Mouse (Mus musculus) heart, embryonic 11.5 days (tissue): ENCODE data around the gene Il4. TPM values are rescaled to one million over a fixed set of nuclear protein-coding genes. Genes with fewer than 3 reads are reported as not detected.

Source experiments
- ATAC-seq: fragments of 200-750 bp; cut with Nextera tagmentation; replicated peaks from 2 replicates; pipeline ENCODE4 v1.8.0; 2017; ENCODE audit warnings: moderate library complexity; ENCODE audit not compliant: insufficient number of reproducible peaks, low FRiP score, low TSS enrichment
- H3K27ac ChIP-seq: fragments of 300-500 bp; sonication (generic); 2 replicates; pipeline ENCODE4 v1.5.1; 2014; ENCODE audit warnings: mild to moderate bottlenecking, low read depth, low read length
- H3K27me3 ChIP-seq: fragments of 300-500 bp; sonication (generic); 2 replicates; pipeline ENCODE4 v1.6.1; 2014; ENCODE audit warnings: mild to moderate bottlenecking, low read length, mixed read lengths; ENCODE audit not compliant: control insufficient read depth, insufficient read depth
- H3K36me3 ChIP-seq: fragments of 300-500 bp; sonication (generic); 2 replicates; pipeline ENCODE4 v1.6.1; 2014; ENCODE audit warnings: mild to moderate bottlenecking, low read length, moderate library complexity, mixed read lengths; ENCODE audit not compliant: control insufficient read depth, insufficient read depth
- H3K4me1 ChIP-seq: fragments of 300-500 bp; sonication (generic); 2 replicates; pipeline ENCODE4 v1.6.1; 2014; ENCODE audit warnings: low read length; ENCODE audit not compliant: control insufficient read depth, insufficient read depth
- H3K4me2 ChIP-seq: fragments of 300-500 bp; sonication (generic); 2 replicates; pipeline ENCODE4 v1.6.1; 2014; ENCODE audit warnings: mild to moderate bottlenecking, moderate library complexity
- H3K4me3 ChIP-seq: fragments of 300-500 bp; sonication (generic); 2 replicates; pipeline ENCODE4 v1.5.1; 2014; ENCODE audit warnings: low read depth, low read length
- H3K9ac ChIP-seq: fragments of 300-500 bp; sonication (generic); 2 replicates; pipeline ENCODE4 v1.6.1; 2014; ENCODE audit warnings: mild to moderate bottlenecking, low read depth, low read length, moderate library complexity
- H3K9me3 ChIP-seq: fragments of 300-500 bp; sonication (generic); replicated peaks from 2 replicates; pipeline ENCODE4 v1.6.1; 2016; ENCODE audit warnings: low read length; ENCODE audit not compliant: control insufficient read depth
- WGBS: fragments of 180-500 bp; shearing (Covaris S2); extraction: QIAGEN DNeasy Blood & Tissue Kit; methylation state at CpG from one replicate; pipeline ENCODE4 v1.1.7; 2014; ENCODE audit not compliant: insufficient replicate concordance; 5-methylcytosine and 5-hydroxymethylcytosine counted together
- polyA plus RNA-seq: library from polyadenylated mRNA; unstranded; fragments of >200 nt; fragmentation: Nextera tagmentation; extraction: Ambion mirVana; gene quantifications from 2 replicates; pipeline ENCODE4 v1.2.1, GENCODE M21; 2014

Gene Il4
- polyA plus RNA-seq, 1 experiment from 2014 or later, result 0.86 TPM

GRCm38 (mm10) chr11:53620094-53620493 is 1.6 kb upstream of the Il4 start:
- Histone ChIP-seq H3K4me2 (no peak overlapping the region), H3K4me3 (no peak overlapping the region), H3K9ac (no peak overlapping the region), H3K9me3 (no peaks in the 10 kb centered on the region), H3K36me3 (no peaks in the 10 kb centered on the region), H3K27me3 (no peaks in the 10 kb centered on the region), H3K27ac (no peak overlapping the region), H3K4me1 (peaks cover 6% of the 10 kb centered on the region)
- WGBS, result 72% methylated on average over 4 of the region's 4 CpGs
- ATAC-seq, result no peak

- Histone ChIP-seq H3K4me3 (no peak overlapping the region), H3K27me3 (no peaks in the 10 kb centered on the region), H3K4me1 (peaks cover 6% of the 10 kb centered on the region), H3K9ac (no peak overlapping the region), H3K27ac (no peak overlapping the region), H3K4me2 (no peak overlapping the region), H3K9me3 (no peaks in the 10 kb centered on the region), H3K36me3 (no peaks in the 10 kb centered on the region)
- ATAC-seq, result no peak
- 58% methylated on average over 6 of the region's 6 CpGs for WGBS
These were observed 959 bp upstream of the Il4 start for GRCm38 (mm10) chr11:53619428-53619827.

- no peak for ATAC-seq
- Histone ChIP-seq H3K4me3 (no peak overlapping the region), H3K36me3 (no peaks in the 10 kb centered on the region), H3K27me3 (no peaks in the 10 kb centered on the region), H3K4me2 (no peak overlapping the region), H3K9ac (no peak overlapping the region), H3K4me1 (peaks cover 6% of the 10 kb centered on the region), H3K9me3 (no peaks in the 10 kb centered on the region), H3K27ac (no peak overlapping the region)
- whole genome bisulfite sequencing, result 66% methylated on average over 4 of the region's 4 CpGs
These were observed 833 bp downstream of the Il4 start for GRCm38 (mm10) chr11:53617562-53618109.

- Histone ChIP-seq H3K4me3 (no peak overlapping the region), H3K27ac (no peak overlapping the region), H3K9me3 (no peaks in the 10 kb centered on the region), H3K9ac (no peak overlapping the region), H3K4me2 (no peak overlapping the region), H3K4me1 (peaks cover 6% of the 10 kb centered on the region), H3K36me3 (no peaks in the 10 kb centered on the region), H3K27me3 (no peaks in the 10 kb centered on the region)
- WGBS, result 73% methylated on average over 8 of the region's 8 CpGs
- no peak for ATAC-seq
These were observed 1.5 kb downstream of the Il4 start for GRCm38 (mm10) chr11:53616748-53617558.

GRCm38 (mm10) chr11:53615575-53615974 is 2.9 kb downstream of the Il4 start:
- Histone ChIP-seq H3K27ac (no peak overlapping the region), H3K4me2 (no peak overlapping the region), H3K9ac (no peak overlapping the region), H3K36me3 (no peaks in the 10 kb centered on the region), H3K4me1 (no peaks in the 10 kb centered on the region), H3K4me3 (no peak overlapping the region), H3K27me3 (no peaks in the 10 kb centered on the region), H3K9me3 (no peaks in the 10 kb centered on the region)
- 90% methylated on average over 8 of the region's 8 CpGs for WGBS
- no peak for ATAC-seq

- Histone ChIP-seq H3K27me3 (no peaks in the 10 kb centered on the region), H3K4me1 (no peaks in the 10 kb centered on the region), H3K4me3 (no peak overlapping the region), H3K9ac (no peak overlapping the region), H3K4me2 (no peak overlapping the region), H3K27ac (no peak overlapping the region), H3K36me3 (no peaks in the 10 kb centered on the region), H3K9me3 (no peaks in the 10 kb centered on the region)
- ATAC-seq, result no peak
- 66% methylated on average over 6 of the region's 6 CpGs for WGBS
These were observed 3.3 kb downstream of the Il4 start for GRCm38 (mm10) chr11:53615172-53615571.

GRCm38 (mm10) chr11:53609672-53610071 is 8.8 kb downstream of the Il4 start:
- no peak for ATAC-seq
- Histone ChIP-seq H3K4me3 (no peak overlapping the region), H3K36me3 (no peaks in the 10 kb centered on the region), H3K9me3 (no peaks in the 10 kb centered on the region), H3K4me2 (no peak overlapping the region), H3K4me1 (0 out of 2 replicates have a peak, but pooled peaks cover 7% of the 10 kb centered on the region), H3K27ac (no peak overlapping the region), H3K27me3 (no peaks in the 10 kb centered on the region), H3K9ac (no peak overlapping the region)
- 73% methylated on average over 3 of the region's 3 CpGs for WGBS

- no peak overlapping the region for H3K27ac ChIP-seq
- WGBS, result 79% methylated on average over 6 of the region's 6 CpGs
- H3K9me3 ChIP-seq, result no peaks in the 10 kb centered on the region
- no peaks in the 10 kb centered on the region for H3K27me3 ChIP-seq
- H3K4me3 ChIP-seq, result no peak overlapping the region
- H3K36me3 ChIP-seq, result no peaks in the 10 kb centered on the region
- H3K9ac ChIP-seq, result no peak overlapping the region
- H3K4me1 ChIP-seq, result 0 out of 2 replicates have a peak, but pooled peaks cover 7% of the 10 kb centered on the region
- no peak overlapping the region for H3K4me2 ChIP-seq
- ATAC-seq, result no peak
These were observed 9.2 kb downstream of the Il4 start for GRCm38 (mm10) chr11:53609231-53609630.

- peak overlapping the region; percentile 49 for H3K4me2 ChIP-seq
- WGBS, result 4% methylated on average over 12 of the region's 12 CpGs
- H3K27ac ChIP-seq, result no peak overlapping the region
- no peak for ATAC-seq
- no peak overlapping the region for H3K4me3 ChIP-seq
- no peaks in the 10 kb centered on the region for H3K9me3 ChIP-seq
- H3K4me1 ChIP-seq, result 0 out of 2 replicates have a peak, but pooled peaks cover 7% of the 10 kb centered on the region
- no peak overlapping the region for H3K9ac ChIP-seq
- H3K27me3 ChIP-seq, result no peaks in the 10 kb centered on the region
- no peaks in the 10 kb centered on the region for H3K36me3 ChIP-seq
These were observed 12.9 kb downstream of the Il4 start for GRCm38 (mm10) chr11:53605609-53606008.
